Mouse (Mus musculus): Measurements from ENCODE around the gene Frk.
"Not testable (repeated sequence)": the region's sequence is repeated elsewhere in the genome, so short reads cannot be mapped to it uniquely, and the experiment has no call there.

Gene Frk

GRCm38 (mm10) chr10:34483297-34484013 is at the start of gene Frk:
Gene Frk (plus strand): TSS chr10:34483399.
- CTCF ChIA-PET: no interaction called here

DNA sequence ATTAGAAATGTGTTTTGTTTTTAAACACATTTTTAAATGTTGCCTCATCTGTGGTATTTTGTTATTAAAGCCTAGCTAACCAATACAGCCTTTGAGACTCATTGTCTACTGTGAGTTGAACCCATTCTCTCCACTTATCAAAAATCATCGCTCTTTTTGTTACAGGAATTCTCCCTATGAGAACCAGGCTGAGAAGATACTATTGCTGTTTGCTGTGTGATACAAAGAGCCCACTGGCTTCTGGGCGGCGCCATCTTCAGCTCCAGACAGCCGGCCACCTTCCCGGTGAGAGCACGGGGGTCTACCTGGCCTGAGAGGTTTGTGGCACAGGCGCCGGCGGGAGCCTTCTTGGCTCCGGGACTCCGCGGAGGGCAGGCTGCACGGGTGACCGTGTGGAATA is 49.0 kb upstream of the Frk start:
- CTCF ChIA-PET: not testable (repeated sequence)

- CTCF ChIA-PET: no interaction called here
Measured at GRCm38 (mm10) chr10:34449469-34449868, 33.7 kb upstream of the Frk start.

DNA sequence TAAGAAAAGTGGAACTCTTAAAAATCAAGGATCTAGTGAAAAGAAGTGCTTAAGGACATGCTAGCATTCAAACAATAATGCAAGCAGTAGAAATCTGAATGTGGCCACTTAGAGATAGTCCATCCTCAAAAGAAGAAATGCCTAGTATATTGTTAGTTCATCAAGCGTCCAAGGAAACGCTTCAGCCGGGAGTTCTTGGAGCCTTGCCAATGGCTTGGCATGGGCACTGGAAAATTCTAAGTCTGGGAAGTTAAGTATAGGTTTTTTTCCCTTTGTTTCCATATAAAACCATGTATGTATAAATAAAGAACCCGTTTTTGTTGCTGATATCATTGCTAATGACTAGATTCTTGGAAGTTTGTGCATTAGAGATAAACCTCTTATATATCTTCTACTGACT is 21.7 kb upstream of the Frk start:
- CTCF ChIA-PET: no interaction called here

- CTCF ChIA-PET: no interaction called here
Measured at GRCm38 (mm10) chr10:34464321-34464720, 18.9 kb upstream of the Frk start.

DNA sequence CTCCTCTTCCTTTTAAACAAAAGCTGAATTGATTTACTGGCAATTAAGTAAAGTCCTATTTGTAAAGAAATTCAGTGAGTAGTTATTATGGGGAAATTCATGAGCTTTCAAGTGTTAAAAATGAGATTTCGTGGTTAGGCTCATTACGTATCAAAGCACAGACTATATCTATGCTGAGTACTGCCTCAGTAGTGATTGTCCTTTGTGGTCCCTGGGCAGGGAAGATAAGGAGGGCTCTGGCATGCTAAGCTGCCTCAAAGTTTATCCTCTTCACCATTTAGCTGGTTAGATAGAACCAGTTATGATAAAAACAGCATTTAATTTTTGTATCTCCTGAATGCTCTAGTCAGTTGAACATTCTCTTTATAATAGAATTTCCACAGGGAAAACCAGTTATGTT is 14.2 kb upstream of the Frk start:
- CTCF ChIA-PET: interaction anchor here (0.6 kb wide), 1 partner anchor 10 kb away, joined by 3 read pairs; no protein-coding TSS in a partner anchor

DNA sequence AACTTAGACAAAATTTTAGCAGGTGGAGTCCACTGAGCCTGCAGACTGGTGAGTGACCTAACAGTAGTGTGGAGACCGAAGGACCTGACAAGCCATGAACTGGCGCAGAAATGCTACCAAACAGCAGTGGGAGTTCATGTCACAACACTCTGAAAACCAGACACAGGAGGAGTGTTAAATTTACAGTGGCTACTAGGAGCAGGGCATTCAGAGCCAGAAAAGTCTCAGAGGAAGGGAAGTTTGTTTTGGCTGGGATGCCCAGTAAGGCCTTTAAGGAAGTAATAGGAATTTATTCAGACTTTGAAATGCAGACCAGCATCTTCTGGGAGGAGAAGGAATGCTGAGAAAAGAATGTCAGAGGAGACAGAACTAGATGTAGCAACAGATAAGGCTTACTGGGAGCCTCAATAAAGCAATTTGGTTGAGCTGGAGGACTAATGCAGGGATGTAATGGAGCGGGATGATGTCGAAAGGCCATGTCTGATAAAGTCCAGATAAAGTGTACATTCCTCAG is 3.2 kb upstream of the Frk start:
- CTCF ChIA-PET: no interaction called here

DNA sequence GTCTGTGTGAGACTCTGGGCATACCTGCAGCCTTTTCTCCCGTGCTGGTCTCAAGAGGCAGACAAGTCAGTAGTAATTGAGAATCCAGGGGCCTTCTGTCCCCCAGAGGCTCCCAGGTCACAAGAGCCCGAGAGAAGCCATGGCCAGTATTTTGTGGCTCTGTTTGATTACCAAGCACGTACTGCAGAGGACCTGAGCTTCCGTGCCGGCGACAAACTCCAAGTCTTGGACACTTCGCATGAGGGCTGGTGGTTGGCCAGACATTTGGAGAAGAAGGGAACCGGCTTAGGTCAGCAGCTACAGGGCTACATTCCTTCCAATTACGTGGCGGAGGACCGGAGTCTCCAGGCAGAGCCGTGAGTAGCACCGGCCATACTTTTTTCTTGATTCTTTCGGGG is 814 bp downstream of the Frk start:
- CTCF ChIA-PET: no interaction called here

- CTCF ChIA-PET: no interaction called here
Measured at GRCm38 (mm10) chr10:34485079-34485478, 1.9 kb downstream of the Frk start.

- CTCF ChIA-PET: no interaction called here
Measured at GRCm38 (mm10) chr10:34507807-34508206, 24.6 kb downstream of the Frk start.

GRCm38 (mm10) chr10:34508593-34508992 is 25.4 kb downstream of the Frk start:
- CTCF ChIA-PET: no interaction called here

GRCm38 (mm10) chr10:34509256-34509655 is 26.1 kb downstream of the Frk start:
- CTCF ChIA-PET: no interaction called here

DNA sequence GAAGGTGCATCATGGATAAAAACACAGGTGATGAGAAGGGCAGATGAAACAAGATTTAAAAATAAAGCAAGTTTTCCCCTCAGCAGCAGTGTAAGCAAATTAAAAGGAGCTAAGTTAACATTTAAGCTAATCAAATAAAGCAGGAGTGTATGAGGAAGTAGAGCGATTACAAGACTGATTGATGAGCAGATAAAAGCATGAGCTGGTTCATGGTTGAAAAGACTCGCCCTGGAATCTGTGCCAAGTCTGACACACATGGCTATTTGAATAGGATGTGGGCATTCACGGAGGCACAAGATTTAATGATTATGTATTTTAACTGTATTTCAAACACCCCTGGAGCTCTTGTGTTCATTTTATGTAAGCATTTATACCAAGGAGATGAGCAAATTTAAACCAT is 28.0 kb downstream of the Frk start:
- CTCF ChIA-PET: no interaction called here

GRCm38 (mm10) chr10:34512551-34512950 is 29.4 kb downstream of the Frk start:
- CTCF ChIA-PET: no interaction called here

DNA sequence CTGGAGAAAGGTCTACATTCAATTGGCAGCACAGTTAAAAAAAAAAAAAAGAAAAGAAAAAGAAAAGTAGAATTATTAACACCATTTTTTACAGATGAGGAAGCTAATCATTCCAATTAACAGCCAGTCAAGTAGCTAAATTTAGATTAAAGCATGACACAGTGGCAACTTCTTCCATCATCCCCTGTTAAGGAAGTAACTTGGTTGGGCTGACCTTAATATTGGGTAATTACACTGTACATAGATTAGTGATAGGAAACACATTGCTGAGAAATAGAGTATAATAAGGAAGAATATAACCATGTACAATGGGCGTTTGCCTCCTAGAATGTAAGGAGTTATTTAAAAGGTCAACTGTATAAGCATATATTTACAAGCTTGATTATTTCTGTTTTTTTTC is 42.4 kb downstream of the Frk start:
- CTCF ChIA-PET: no interaction called here

GRCm38 (mm10) chr10:34531766-34532165 is 48.6 kb downstream of the Frk start:
- CTCF ChIA-PET: no interaction called here

- CTCF ChIA-PET: no interaction called here
Measured at GRCm38 (mm10) chr10:34532507-34532906, 49.3 kb downstream of the Frk start.

DNA sequence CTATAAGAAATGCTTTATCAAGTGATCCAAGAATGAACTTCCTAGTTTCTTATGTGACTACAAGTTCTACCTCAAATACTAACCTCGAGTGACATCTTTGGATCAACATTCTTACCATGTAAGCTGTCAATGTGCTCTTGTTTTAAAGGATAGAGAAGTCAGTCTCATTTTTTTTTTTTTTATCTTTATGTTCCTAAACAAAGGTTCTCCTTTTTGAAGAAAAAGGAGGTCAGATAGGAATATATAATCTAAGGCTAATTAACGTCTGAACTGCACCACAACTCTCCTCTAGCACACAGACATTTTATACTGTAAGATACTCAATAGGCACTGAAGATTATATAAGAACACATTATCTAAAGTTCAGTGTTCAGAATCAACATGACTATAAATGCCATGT is 57.5 kb downstream of the Frk start:
- CTCF ChIA-PET: no interaction called here

DNA sequence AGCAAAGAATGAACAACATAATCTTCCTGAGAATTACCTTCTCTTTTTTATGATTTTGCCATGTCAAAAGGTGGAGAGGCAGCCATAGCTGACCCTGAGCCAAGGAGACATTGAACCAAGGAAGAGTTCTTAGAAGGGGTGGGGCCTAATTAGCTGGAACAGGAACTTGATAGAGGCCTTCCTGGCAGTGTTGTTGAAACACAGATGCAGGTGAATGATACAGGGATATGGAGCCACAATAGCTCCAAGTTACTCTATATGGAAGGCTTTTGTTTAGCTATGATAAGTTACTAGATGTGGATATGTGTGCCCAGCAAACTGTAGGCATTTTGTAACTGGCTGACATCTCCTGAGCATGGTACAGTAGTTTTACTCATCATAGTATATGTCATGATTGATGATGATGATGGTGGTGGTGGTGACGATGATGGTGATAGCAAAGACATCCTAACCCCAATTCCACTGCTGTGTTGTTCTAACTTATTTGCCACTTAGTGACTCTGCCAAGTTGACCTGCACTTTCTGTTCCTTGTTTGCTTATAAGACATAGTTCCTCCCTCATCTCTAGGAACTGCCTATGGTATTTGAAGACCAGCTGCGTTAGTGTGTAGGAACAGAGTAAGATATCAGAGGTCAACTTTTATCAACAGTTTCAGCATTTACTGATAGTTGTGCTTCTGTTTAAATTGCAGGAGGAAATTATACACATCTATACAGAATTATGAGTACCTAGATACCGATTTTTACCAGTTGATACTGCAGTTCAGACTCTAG is 58.7 kb downstream of the Frk start:
- CTCF ChIA-PET: no interaction called here

- CTCF ChIA-PET: no interaction called here
Measured at GRCm38 (mm10) chr10:34550612-34551011, 67.4 kb downstream of the Frk start.

DNA sequence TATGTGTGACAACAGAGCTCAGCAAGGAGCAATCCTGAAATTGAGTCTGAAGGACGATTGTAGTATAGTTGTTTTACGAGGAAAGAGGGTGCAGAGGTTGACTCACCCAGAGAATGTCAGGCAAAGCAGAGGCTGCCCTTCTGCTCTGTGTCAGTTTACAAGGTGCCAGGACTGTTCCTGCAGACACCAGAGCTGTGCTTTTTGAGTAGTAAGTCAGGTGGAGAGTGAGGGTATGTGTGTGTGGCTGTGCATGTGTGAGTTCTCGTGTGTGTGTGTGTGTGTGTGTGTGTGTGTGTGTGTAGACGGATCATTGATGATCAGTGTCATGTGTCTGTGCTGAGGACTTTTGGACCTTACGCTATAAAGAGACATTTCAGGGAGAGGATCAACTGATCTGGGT is 68.4 kb downstream of the Frk start:
- CTCF ChIA-PET: no interaction called here

DNA sequence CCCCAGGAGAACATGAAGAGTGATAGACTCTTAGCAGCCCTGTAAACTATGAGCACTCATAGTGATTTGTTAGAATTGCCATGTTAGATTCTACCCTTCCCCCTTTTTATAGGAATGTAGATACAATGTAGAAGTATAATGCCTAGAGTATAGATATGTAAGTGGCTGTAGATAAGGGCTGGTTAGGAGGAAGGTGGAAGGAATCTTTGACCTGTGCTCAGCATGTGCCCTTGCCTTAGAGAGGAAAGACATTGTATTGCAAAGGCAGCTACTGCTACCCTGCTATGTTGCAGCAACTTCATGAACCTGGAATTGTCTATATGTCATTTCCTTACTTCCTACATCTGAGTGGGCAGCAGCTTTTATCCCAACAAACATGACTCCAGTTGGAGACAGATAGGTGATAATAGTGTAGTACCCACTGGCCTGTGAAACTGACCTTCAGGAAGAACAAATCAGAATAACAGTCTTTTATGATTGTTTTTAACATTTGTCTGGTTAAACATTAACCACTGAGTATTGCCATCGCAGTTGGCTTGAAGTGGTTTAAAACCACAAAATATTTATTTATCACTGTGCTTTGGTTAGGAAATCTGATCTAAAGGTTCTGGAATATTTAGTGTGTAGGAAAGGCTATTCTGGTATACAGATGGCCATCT is 80.4 kb downstream of the Frk start:
- CTCF ChIA-PET: no interaction called here

DNA sequence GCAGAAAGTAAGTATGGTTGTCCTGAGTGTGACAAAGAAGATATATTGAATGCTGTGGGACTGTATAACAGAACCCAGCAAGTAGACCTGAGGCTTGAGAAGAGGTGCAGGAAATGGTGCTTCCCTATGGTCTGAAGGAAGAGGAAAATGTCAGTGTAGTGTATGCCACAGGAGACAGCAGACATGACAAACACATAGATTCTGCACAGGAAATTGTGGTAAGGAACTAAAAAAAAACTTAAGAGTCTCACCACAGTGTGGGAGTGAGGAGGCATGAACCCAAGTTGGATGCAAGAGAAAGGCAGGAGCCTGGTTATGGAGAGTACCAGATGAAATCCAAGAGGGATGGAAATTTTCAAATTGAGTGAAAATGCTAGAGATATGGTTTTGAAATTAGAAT is 132.3 kb downstream of the Frk start:
- CTCF ChIA-PET: no interaction called here
